Mouse (Mus musculus) CH12.LX (cell line): ENCODE results near the gene Sptbn1. TPM values are rescaled to one million over a fixed set of nuclear protein-coding genes. Genes with fewer than 3 reads are reported as not detected.
A peak's percentile ranks its signal among the peaks of the same experiment; 100 is the strongest.

Experiments used
- DNase-seq: peaks from one replicate; pipeline ENCODE4 v3.0.0-alpha.2; 2013; ENCODE audit errors: extremely low read depth
- H3K27ac ChIP-seq: 2 replicates; pipeline ENCODE4 v1.5.1; 2012; ENCODE audit warnings: low read depth, mild to moderate bottlenecking, control low read depth, moderate library complexity; ENCODE audit not compliant: insufficient read depth
- H3K27me3 ChIP-seq: replicated peaks from 2 replicates; pipeline ENCODE3; 2012; ENCODE audit warnings: inconsistent platforms
- H3K36me3 ChIP-seq, 2 experiments: replicated peaks in 1 of 2; 2 replicates each; pipeline versions ENCODE3 to v1.6.1; 2012; ENCODE audit warnings: inconsistent platforms in 1 of 2, low read length in 1 of 2, mild to moderate bottlenecking in 1 of 2, mixed read lengths in 1 of 2, moderate library complexity in 1 of 2; ENCODE audit not compliant: control insufficient read depth in 1 of 2, insufficient read depth in 1 of 2
- H3K4me1 ChIP-seq, 2 experiments: 2 replicates each; pipeline ENCODE4 v1.6.1; 2012; ENCODE audit warnings: inconsistent platforms in 1 of 2, moderate library complexity in 1 of 2; ENCODE audit not compliant: insufficient read depth in 2 of 2, control insufficient read depth in 1 of 2
- H3K4me2 ChIP-seq: 2 replicates; pipeline ENCODE4 v1.6.1; 2012; ENCODE audit warnings: low read depth, mild to moderate bottlenecking, control low read depth; ENCODE audit not compliant: poor library complexity, insufficient read depth, severe bottlenecking
- H3K4me3 ChIP-seq, 3 experiments: fragments of 150-350 bp in 1 of 3; sonication (generic) in 1 of 3; replicated peaks in 1 of 3; 2 replicates each; pipeline versions ENCODE3 to v1.5.1; 2011 to 2012; ENCODE audit warnings: low read depth in 2 of 3, low read length in 2 of 3, mild to moderate bottlenecking in 2 of 3, moderate library complexity in 2 of 3, control low read depth in 1 of 3, improper control_type of control experiment in 1 of 3, inconsistent platforms in 1 of 3, mixed read lengths in 1 of 3; ENCODE audit not compliant: poor library complexity in 1 of 3
- H3K79me2 ChIP-seq: replicated peaks from 2 replicates; pipeline ENCODE4 v1.6.1; 2012; ENCODE audit warnings: mild to moderate bottlenecking, moderate library complexity; ENCODE audit not compliant: control insufficient read depth, poor library complexity, insufficient read depth, severe bottlenecking; ENCODE audit errors: extremely low read depth
- H3K9ac ChIP-seq: 2 replicates; pipeline ENCODE4 v1.6.1; 2012; ENCODE audit warnings: low read depth, mild to moderate bottlenecking, control low read depth, moderate library complexity; ENCODE audit not compliant: insufficient read depth
- H3K9me3 ChIP-seq: replicated peaks from 2 replicates; pipeline ENCODE3; 2012; ENCODE audit warnings: low read length, inconsistent platforms, mixed read lengths
- BHLHE40 ChIP-seq: IDR thresholded peaks from 2 replicates; pipeline ENCODE4 v1.6.1; 2011; ENCODE audit warnings: mild to moderate bottlenecking, low read depth, low read length, improper control_type of control experiment
- CHD1 ChIP-seq: IDR thresholded peaks from 2 replicates; pipeline ENCODE4 v1.6.1; 2012; ENCODE audit warnings: low read depth, low read length, improper control_type of control experiment, inconsistent platforms
- CHD2 ChIP-seq: IDR thresholded peaks from 2 replicates; pipeline ENCODE4 v1.6.1; 2011; ENCODE audit warnings: low read length, improper control_type of control experiment
- ELF1 ChIP-seq: IDR thresholded peaks from 2 replicates; pipeline ENCODE4 v1.6.1; 2014; ENCODE audit warnings: low read depth, mild to moderate bottlenecking, inconsistent platforms, low read length, improper control_type of control experiment
- GABPA ChIP-seq: IDR thresholded peaks from 2 replicates; pipeline ENCODE4 v1.6.1; 2012; ENCODE audit warnings: low read depth, low read length, improper control_type of control experiment, inconsistent platforms; ENCODE audit not compliant: insufficient replicate concordance
- HCFC1 ChIP-seq: IDR thresholded peaks from 2 replicates; pipeline ENCODE4 v1.6.1; 2012; ENCODE audit warnings: low read depth, mild to moderate bottlenecking, inconsistent platforms, low read length, improper control_type of control experiment
- IRF4 ChIP-seq: IDR thresholded peaks from 2 replicates; pipeline ENCODE4 v1.6.1; 2014; ENCODE audit warnings: low read depth, mild to moderate bottlenecking, inconsistent platforms, low read length, improper control_type of control experiment
- JUND ChIP-seq: conservative IDR thresholded peaks from 2 replicates; pipeline ENCODE4 v1.6.1; 2011; ENCODE audit warnings: low read depth, low read length, improper control_type of control experiment
- MEF2A ChIP-seq: IDR thresholded peaks from 2 replicates; pipeline ENCODE4 v1.6.1; 2014; ENCODE audit warnings: low read depth, mild to moderate bottlenecking, inconsistent platforms, low read length, improper control_type of control experiment, borderline replicate concordance
- MXI1 ChIP-seq: IDR thresholded peaks from 2 replicates; pipeline ENCODE4 v1.6.1; 2011; ENCODE audit warnings: mild to moderate bottlenecking, low read depth, low read length, improper control_type of control experiment
- RAD21 ChIP-seq: IDR thresholded peaks from 2 replicates; pipeline ENCODE4 v1.6.1; 2011; ENCODE audit warnings: low read depth, mild to moderate bottlenecking, low read length, improper control_type of control experiment, moderate library complexity
- RCOR1 ChIP-seq: conservative IDR thresholded peaks from 2 replicates; pipeline ENCODE4 v1.6.1; 2012; ENCODE audit warnings: low read depth, mild to moderate bottlenecking, inconsistent platforms, low read length, improper control_type of control experiment
- TBP ChIP-seq: conservative IDR thresholded peaks from 2 replicates; pipeline ENCODE4 v1.6.1; 2011; ENCODE audit warnings: low read depth, low read length, improper control_type of control experiment
- USF1 ChIP-seq: IDR thresholded peaks from 2 replicates; pipeline ENCODE4 v1.6.1; 2014; ENCODE audit warnings: low read depth, mild to moderate bottlenecking, inconsistent platforms, low read length, improper control_type of control experiment
- dilution Hi-C: fragments of 300-500 bp; cut with MboI; formaldehyde crosslinking; loops from 2 replicates; pipeline ENCODE4 v1.14.3; 2020; ENCODE audit warnings: low sequenced_read_pairs; ENCODE audit not compliant: extremely low pct_unique_long_range_greater_than_20kb, extremely low pct_ligation_motif_present
- in situ Hi-C: fragments of 300-500 bp; cut with MboI; formaldehyde crosslinking; loops from 3 replicates; pipeline ENCODE4 v1.14.3; 2019; ENCODE audit warnings: low sequenced_read_pairs, low pct_ligation_motif_present, low pct_unique_long_range_greater_than_20kb, mixed read lengths
- polyA plus RNA-seq: library from polyadenylated mRNA; unstranded; fragments of >175 nt; gene quantifications from 2 replicates; pipeline ENCODE4 v1.2.1, GENCODE M21; 2012; ENCODE audit warnings: low read depth; ENCODE audit not compliant: insufficient read length
- total RNA-seq, 2 experiments: library from RNA; depleted of rRNA; stranded (reverse); fragments of 300-350 nt in 1 of 2; fragments of >200 nt in 1 of 2; gene quantifications; 2 replicates each; pipeline ENCODE4 v1.2.3; 2012 to 2014

The Sptbn1 gene
- total and polyA plus RNA-seq, 3 experiments = 38.2 to 54.7 (median 43.7) TPM

GRCm38 (mm10) chr11:30196368-30197070 lies 71.5 kb downstream of the Sptbn1 start:
- TF ChIP-seq RCOR1 = no peak
- peak; percentile 51 for TF ChIP-seq MXI1
- TF ChIP-seq BHLHE40 = no peak
- no peak for TF ChIP-seq MEF2A
- no peak for TF ChIP-seq TBP
- TF ChIP-seq CHD2 = no peak
- Histone ChIP-seq H3K4me1 (peaks cover 3 to 39% of the 10 kb centered on the region in 2 experiments), H3K4me3 (peak overlapping the region; percentile 43 to 90 (median 80)), H3K27me3 (no peaks in the 10 kb centered on the region), H3K79me2 (peaks cover 42% of the 10 kb centered on the region), H3K27ac (no peak overlapping the region), H3K9ac (peak overlapping the region; percentile 54), H3K4me2 (peak overlapping the region; percentile 100), H3K36me3 (no peaks in the 10 kb centered on the region), H3K9me3 (no peaks in the 10 kb centered on the region)
- dilution Hi-C loops = no loop called here
- DNase-seq = no peak
- in situ Hi-C loops = no loop called here

- Histone ChIP-seq H3K4me2 (peak overlapping the region; percentile 100), H3K4me1 (peaks cover 3 to 46% of the 10 kb centered on the region in 2 experiments), H3K27ac (peak overlapping the region; percentile 46), H3K27me3 (no peaks in the 10 kb centered on the region), H3K9me3 (no peaks in the 10 kb centered on the region), H3K36me3 (no peaks in the 10 kb centered on the region), H3K4me3 (peak overlapping the region; percentile 43 to 90 (median 80)), H3K9ac (peak overlapping the region; percentile 54), H3K79me2 (peaks cover 49% of the 10 kb centered on the region)
- in situ Hi-C loops (no loop called here), dilution Hi-C loops (no loop called here)
- TF ChIP-seq ELF1 = 0 out of 2 replicates have a peak, but pooled peaks have one; percentile 44
- TF ChIP-seq USF1 = no peak
- TF ChIP-seq CHD1 = 0 out of 2 replicates have a peak, but pooled peaks have one; percentile 39
- TF ChIP-seq, all 38 proteins: peak for 2
- DNase-seq = no peak
These were observed 72.2 kb downstream of the Sptbn1 start for GRCm38 (mm10) chr11:30195756-30196155.

- DNase-seq = no peak
- Histone ChIP-seq H3K4me2 (peak overlapping the region; percentile 100; the same call in 1 of the 2 replicates), H3K27me3 (no peaks in the 10 kb centered on the region), H3K79me2 (peaks cover 51% of the 10 kb centered on the region), H3K4me3 (peak overlapping the region in 2 of 3 experiments; percentile 80 to 90), H3K27ac (no peak overlapping the region), H3K9me3 (no peaks in the 10 kb centered on the region), H3K4me1 (peaks cover 3 to 56% of the 10 kb centered on the region in 2 experiments), H3K36me3 (no peaks in the 10 kb centered on the region), H3K9ac (peak overlapping the region; percentile 54; the same call in 1 of the 2 replicates)
- dilution Hi-C loops = no loop called here
- TF ChIP-seq HCFC1 = no peak
- TF ChIP-seq MEF2A = no peak
- no peak for TF ChIP-seq RAD21
- TF ChIP-seq GABPA = no peak
- 0 out of 2 replicates have a peak, but pooled peaks have one; percentile 23 for TF ChIP-seq IRF4
- TF ChIP-seq CHD2 = peak; percentile 58
- TF ChIP-seq JUND = no peak
- in situ Hi-C loops = no loop called here
These were observed 73.2 kb downstream of the Sptbn1 start for GRCm38 (mm10) chr11:30194800-30195199.
